Mouse (Mus musculus) B cell, adult 62 days (primary cell): ENCODE measurements around the gene Cd52. TPM values are rescaled to one million over a fixed set of nuclear protein-coding genes. Genes with fewer than 3 reads are reported as not detected.

Source experiments
- total RNA-seq: library from RNA; stranded (reverse); gene quantifications from 4 replicates; pipeline ENCODE4 v1.2.4, GENCODE M21; 2023

Cd52 gene
- 1,472 to 1,719 TPM (median 1,551 TPM) in 4 replicates for total RNA-seq

DNA sequence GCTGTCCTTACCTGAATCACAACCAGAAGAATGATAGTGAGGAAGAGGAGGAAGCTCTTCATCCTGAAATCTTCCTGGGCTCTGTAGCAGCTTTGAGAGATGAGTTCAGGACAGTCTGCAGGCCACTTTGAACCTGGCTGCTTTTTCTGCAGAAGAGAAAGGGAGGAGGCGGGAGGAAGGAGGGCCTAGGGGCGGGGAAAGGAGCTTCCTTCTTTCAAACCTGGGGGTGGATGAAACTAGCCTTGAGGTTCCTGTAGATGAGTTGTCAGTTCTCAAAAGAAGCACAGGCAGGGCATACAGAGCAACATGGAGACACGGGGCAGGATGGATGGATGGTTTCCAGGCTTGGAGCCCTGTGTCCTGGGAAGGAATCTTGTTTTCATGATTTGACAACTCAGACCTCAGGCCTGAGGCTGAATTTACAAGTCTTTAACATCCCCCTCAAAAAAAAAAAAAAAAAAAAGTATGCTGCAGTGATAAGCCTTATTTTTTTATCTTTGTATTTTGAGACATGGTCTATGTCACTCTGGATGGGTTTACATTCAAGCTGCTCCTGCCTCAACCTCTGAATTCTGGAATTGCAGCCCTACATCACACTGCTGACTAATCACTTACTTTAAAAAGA, at the start of gene Cd52:
Gene Cd52, minus strand, starts transcription at position 160 of the 625 bp plus-strand sequence.

GRCm38 (mm10) chr4:134128221-134128982, 33.5 kb upstream of the Cd52 start, which contains the start of gene Sh3bgrl3:
Gene Sh3bgrl3, minus strand, starts transcription at chr4:134128789.

DNA sequence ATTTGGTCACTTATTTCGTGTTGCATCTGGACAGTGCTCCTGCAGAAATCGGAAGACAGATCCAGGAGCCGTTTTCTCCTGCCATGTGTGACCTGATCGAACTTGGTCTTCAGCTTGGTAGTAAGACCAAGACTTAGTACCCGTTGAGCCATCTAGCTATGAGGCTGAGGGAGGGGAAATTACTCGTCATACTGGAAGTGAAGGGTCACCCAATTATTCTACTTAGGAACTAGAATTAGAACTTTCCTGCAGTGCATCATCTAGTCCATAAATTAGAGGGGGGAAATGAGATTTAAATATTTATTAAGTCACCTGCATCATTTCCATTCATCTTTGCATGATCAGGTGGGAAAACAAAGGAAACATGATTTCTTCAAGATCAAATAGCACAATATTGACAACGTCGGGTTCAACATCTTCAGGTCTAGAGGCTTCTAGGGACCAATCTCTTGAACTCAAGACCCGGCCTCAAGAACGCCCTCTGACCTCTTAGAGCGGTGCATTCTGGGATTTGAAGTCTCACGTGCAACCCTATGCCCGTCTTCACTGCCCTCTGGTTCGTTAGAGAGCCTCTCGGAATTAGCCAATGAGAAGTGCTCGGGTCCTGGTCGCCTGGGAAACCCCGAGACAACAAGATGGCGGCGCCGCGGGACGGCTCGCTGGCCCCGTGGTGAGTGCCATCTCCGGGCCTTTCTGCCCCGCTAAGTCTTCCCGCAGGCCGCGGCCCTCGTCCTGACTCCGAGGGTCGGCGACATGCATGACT, 7.3 kb upstream of the Cd52 start, which contains the start of gene Ubxn11:
Gene Ubxn11, plus strand, starts transcription at position 592 of the 763 bp plus-strand sequence.

DNA sequence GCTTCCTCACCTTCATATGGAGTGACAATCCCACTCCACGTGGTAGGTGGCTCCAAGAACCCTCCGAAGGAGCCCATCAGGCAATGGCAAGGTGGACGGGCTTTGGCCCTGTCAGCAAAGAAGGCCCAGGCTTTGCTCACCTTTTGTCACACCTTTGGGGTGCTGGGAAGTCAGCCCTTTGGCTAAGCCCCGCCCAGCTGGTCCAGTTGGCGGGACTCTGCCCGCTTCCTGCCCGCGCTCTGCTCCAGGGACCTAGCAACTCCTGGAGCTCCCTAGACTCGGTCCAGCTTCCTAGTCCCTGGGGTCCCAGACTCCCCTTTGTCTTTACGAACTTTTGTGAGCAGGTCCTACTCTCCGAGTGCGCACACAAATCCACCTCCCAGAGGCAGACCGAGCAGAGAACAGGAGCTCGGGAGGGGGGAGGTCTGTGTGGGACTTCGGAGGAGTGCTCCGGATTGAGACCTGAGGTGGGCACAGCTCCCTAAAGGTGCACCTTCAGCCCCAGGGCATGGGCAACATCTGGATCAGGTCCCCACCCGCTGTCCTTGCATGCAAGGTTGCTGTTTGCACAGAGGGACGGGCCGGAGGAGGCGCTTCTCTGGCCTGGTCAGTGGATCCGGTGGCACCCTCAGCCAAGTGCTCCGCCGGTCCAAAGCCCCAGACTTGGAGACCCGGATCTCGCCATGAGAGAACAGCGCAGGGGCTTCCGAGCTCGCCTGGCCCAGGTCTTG, 34.6 kb downstream of the Cd52 start, which contains the start of gene Crybg2:
Gene Crybg2, plus strand, starts transcription at position 681 of the 731 bp plus-strand sequence.

DNA sequence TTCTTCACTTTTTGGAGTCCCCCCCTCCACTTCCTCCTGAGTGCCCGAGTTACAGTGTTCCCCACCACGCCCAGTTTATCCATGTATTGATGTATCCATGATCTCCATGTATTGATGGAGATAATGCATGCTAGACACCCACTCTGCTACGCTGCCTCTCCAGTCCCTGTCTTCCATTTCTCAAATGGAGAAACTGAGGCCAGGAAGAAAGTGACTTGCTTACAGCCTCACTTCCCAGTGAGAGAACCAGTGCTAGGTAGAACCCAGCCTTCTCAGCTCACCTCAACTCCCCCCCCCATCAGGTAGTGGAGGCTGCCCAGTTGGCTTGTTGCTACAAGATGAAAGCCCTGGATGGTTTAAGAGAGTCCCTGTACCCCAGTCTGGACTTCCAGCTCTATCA, 41.3 kb downstream of the Cd52 start, which contains the start of gene Zfp683:
Gene Zfp683, plus strand, starts transcription at position 301 of the 400 bp plus-strand sequence.

Other genes with a start within 250 kb of the Cd52 start
- 69.7 to 87.8 TPM (median 78.9 TPM) in 4 replicates for gene Rps6ka1, start 207.3 kb downstream of the Cd52 start, total RNA-seq
- 307 to 323 TPM (median 317 TPM) in 4 replicates for gene Hmgn2, start 126.4 kb downstream of the Cd52 start, total RNA-seq
- 26.2 to 33.2 TPM (median 31.3 TPM) in 4 replicates for gene Dhdds, start 94.2 kb downstream of the Cd52 start, total RNA-seq
- not detected in 4 replicates for gene Lin28a, start 76.2 kb downstream of the Cd52 start, total RNA-seq
- gene Zfp683, start 41.2 kb downstream of the Cd52 start, total RNA-seq = not detected in 4 replicates
- gene Crybg2, start 34.3 kb downstream of the Cd52 start, total RNA-seq = 8.5 to 12.5 TPM (median 10.6 TPM) in 4 replicates
- gene Ubxn11, start 7.5 kb upstream of the Cd52 start, total RNA-seq = 42.9 to 49.3 TPM (median 46.2 TPM) in 4 replicates
- 609 to 689 TPM (median 657 TPM) in 4 replicates for gene Sh3bgrl3, start 33.7 kb upstream of the Cd52 start, total RNA-seq
- gene Cep85, start 92.0 kb upstream of the Cd52 start, total RNA-seq = 18.4 to 30.3 TPM (median 22.9 TPM) in 4 replicates
- not detected in 4 replicates for gene Gm7534, start 107.9 kb upstream of the Cd52 start, total RNA-seq
- not detected in 4 replicates for gene Catsper4, start 132.3 kb upstream of the Cd52 start, total RNA-seq
- 0.69 TPM in 1 of 4 replicates, not detected in the others for gene Cnksr1, start 143.3 kb upstream of the Cd52 start, total RNA-seq
- not detected in 4 replicates for gene E130218I03Rik, start 148.6 kb upstream of the Cd52 start, total RNA-seq
- gene Zfp593, start 150.5 kb upstream of the Cd52 start, total RNA-seq = 25.1 to 28.5 TPM (median 27.5 TPM) in 4 replicates
- gene Gm30191, start 151.9 kb upstream of the Cd52 start, total RNA-seq = not detected in 4 replicates
- not detected in 4 replicates for gene Grrp1, start 159.0 kb upstream of the Cd52 start, total RNA-seq
- gene Pdik1l, start 192.8 kb upstream of the Cd52 start, total RNA-seq = 9.3 to 13.0 TPM (median 11.1 TPM) in 4 replicates
- gene Trim63, start 220.0 kb upstream of the Cd52 start, total RNA-seq = not detected in 4 replicates
- not detected in 4 replicates for gene Slc30a2, start 248.1 kb upstream of the Cd52 start, total RNA-seq